Mouse (Mus musculus) MEL-GATA-1-ER (cell line): ENCODE measurements at regions not wholly inside any gene's neighbourhood (a gene's known extent, or its start where the extent isn't known, plus 50 kb on each side); places are given as distances from the start of the nearest gene placed in this dataset.
A peak's percentile ranks its signal among the peaks of the same experiment; 100 is the strongest.

Source experiments
- DNase-seq: peaks from one replicate; pipeline ENCODE4 v3.0.0-alpha.2; 2012; ENCODE audit warnings: low read depth; ENCODE audit errors: extremely low read depth

GRCm38 (mm10) chrX:99732526-99732925 is 88.3 kb upstream of the Tmem28 start:
- DNase-seq, result no peak

- peak; percentile 37 for DNase-seq
Observed at GRCm38 (mm10) chrX:99725101-99725500, 95.7 kb upstream of the Tmem28 start.

GRCm38 (mm10) chrX:99695366-99695765 is 125.5 kb upstream of the Tmem28 start:
- no peak for DNase-seq

- peak; percentile 98 for DNase-seq
Observed at GRCm38 (mm10) chrX:99690971-99691370, 129.8 kb upstream of the Tmem28 start.

GRCm38 (mm10) chrX:99689761-99690160 is 131.1 kb upstream of the Tmem28 start:
- peak; percentile 53 for DNase-seq

- peak; percentile 24 for DNase-seq
Observed at GRCm38 (mm10) chrX:99682491-99682890, 138.3 kb upstream of the Tmem28 start.

- no peak for DNase-seq
Observed at GRCm38 (mm10) chrX:99667596-99667995, 153.2 kb upstream of the Tmem28 start.

- DNase-seq, result no peak
Observed at GRCm38 (mm10) chrX:99662566-99662965, 158.3 kb upstream of the Tmem28 start.

GRCm38 (mm10) chrX:99659496-99660140 is 161.2 kb upstream of the Tmem28 start:
- no peak for DNase-seq

- DNase-seq, result peak; percentile 27
Observed at GRCm38 (mm10) chrX:99657790-99658451, 162.9 kb upstream of the Tmem28 start.

GRCm38 (mm10) chrX:99656988-99657387 is 163.8 kb upstream of the Tmem28 start:
- no peak for DNase-seq

- no peak for DNase-seq
Observed at GRCm38 (mm10) chrX:99632211-99632775, 161.2 kb upstream of the Pja1 start.

GRCm38 (mm10) chrX:99624515-99625179 is 153.6 kb upstream of the Pja1 start:
- no peak for DNase-seq

GRCm38 (mm10) chrX:99612130-99612759 is 141.2 kb upstream of the Pja1 start:
- DNase-seq, result no peak

GRCm38 (mm10) chrX:99610096-99610495 is 139.0 kb upstream of the Pja1 start:
- no peak for DNase-seq

GRCm38 (mm10) chrX:99609591-99609990 is 138.5 kb upstream of the Pja1 start:
- no peak for DNase-seq

GRCm38 (mm10) chrX:99608284-99608692 is 137.2 kb upstream of the Pja1 start:
- DNase-seq, result no peak

GRCm38 (mm10) chrX:99605084-99605824 is 134.2 kb upstream of the Pja1 start:
- no peak for DNase-seq

GRCm38 (mm10) chrX:99603714-99604113 is 132.6 kb upstream of the Pja1 start:
- DNase-seq, result no peak

- DNase-seq, result no peak
Observed at GRCm38 (mm10) chrX:99602268-99602885, 131.3 kb upstream of the Pja1 start.

- peak; percentile 45 for DNase-seq
Observed at GRCm38 (mm10) chrX:99595493-99595892, 124.4 kb upstream of the Pja1 start.
